Mouse (Mus musculus) ES-E14 (cell line): Measurements from ENCODE around the gene Rasgef1b.

Experiments
- HCFC1 ChIP-seq: IDR thresholded peaks from 2 replicates; pipeline ENCODE4 v1.6.1; 2012; ENCODE audit warnings: low read length, inconsistent platforms, borderline replicate concordance; ENCODE audit not compliant: insufficient read depth
- MAFK ChIP-seq: IDR thresholded peaks from 2 replicates; pipeline ENCODE4 v1.6.1; 2014; ENCODE audit warnings: mild to moderate bottlenecking, low read depth, low read length, inconsistent platforms; ENCODE audit not compliant: insufficient read depth
- ZC3H11A ChIP-seq: IDR thresholded peaks from 2 replicates; pipeline ENCODE4 v1.6.1; 2012; ENCODE audit warnings: low read depth, mild to moderate bottlenecking, inconsistent platforms, low read length, borderline replicate concordance
- ZNF384 ChIP-seq: IDR thresholded peaks from 2 replicates; pipeline ENCODE4 v1.6.1; 2012; ENCODE audit warnings: low read depth, low read length, inconsistent platforms

DNA sequence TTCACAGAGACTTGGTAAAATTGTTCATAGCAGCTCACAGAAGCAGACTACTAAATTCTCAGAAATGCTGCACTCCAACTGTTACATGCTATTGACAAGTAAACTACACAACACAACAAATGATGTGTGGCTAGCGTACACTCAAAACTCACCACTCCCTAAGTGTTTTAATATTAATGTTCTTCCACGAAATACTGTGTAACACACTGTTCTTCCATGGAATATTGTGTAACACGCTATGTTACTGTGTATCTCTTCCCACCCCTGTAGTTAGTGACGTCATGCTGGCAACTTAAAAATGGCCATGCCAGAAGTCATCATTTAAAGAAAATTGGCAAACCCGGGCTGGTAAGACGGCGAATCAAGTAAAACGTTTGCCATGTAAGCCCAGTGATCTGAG lies 299.6 kb downstream of the Rasgef1b start:
- TF ChIP-seq HCFC1 (no peak), MAFK (no peak), ZNF384 (no peak), ZC3H11A (no peak)
